Mouse (Mus musculus): ENCODE results near the gene Acap2. TPM values are rescaled to one million over a fixed set of nuclear protein-coding genes. Genes with fewer than 3 reads are reported as not detected.

Acap2 gene
- total RNA-seq, 2 experiments from 2014 or later = 95.7 to 130 TPM

GRCm38 (mm10) chr16:31174880-31175638 lies 26.0 kb downstream of the Acap2 start:
- intact Hi-C loops (cut with DNase I) = no loop called here
- DNase-seq (ENCODE audit: low spot score in 2 of 2) = no peak

- DNase-seq (ENCODE audit: low spot score in 2 of 2) = no peak
- intact Hi-C loops (cut with DNase I) = no loop called here
These were observed 28.8 kb downstream of the Acap2 start for GRCm38 (mm10) chr16:31172229-31172628.

- DNase-seq (ENCODE audit: low spot score in 2 of 2) = no peak
- intact Hi-C loops (cut with DNase I) = no loop called here
These were observed 29.6 kb downstream of the Acap2 start for GRCm38 (mm10) chr16:31171418-31171817.

GRCm38 (mm10) chr16:31170297-31170696 lies 30.7 kb downstream of the Acap2 start:
- intact Hi-C loops (cut with DNase I) = no loop called here

GRCm38 (mm10) chr16:31169596-31169995 lies 31.4 kb downstream of the Acap2 start:
- intact Hi-C loops (cut with DNase I) = no loop called here
- DNase-seq (ENCODE audit: low spot score in 2 of 2) = no peak

More at GRCm38 (mm10) chr16:31170297-31170696, 30.7 kb downstream of the Acap2 start:
- DNase-seq (ENCODE audit: low spot score in 2 of 2) = no peak

- intact Hi-C loops (cut with DNase I) = no loop called here
These were observed 33.1 kb downstream of the Acap2 start for GRCm38 (mm10) chr16:31167934-31168333.

GRCm38 (mm10) chr16:31167017-31167887 lies 33.8 kb downstream of the Acap2 start:
- intact Hi-C loops (cut with DNase I) = no loop called here
- DNase-seq (ENCODE audit: low spot score in 2 of 2) = no peak

More at GRCm38 (mm10) chr16:31167934-31168333, 33.1 kb downstream of the Acap2 start:
- DNase-seq (ENCODE audit: low spot score in 2 of 2) = no peak

- no peak for DNase-seq (ENCODE audit: low spot score in 2 of 2)
- intact Hi-C loops (cut with DNase I) = no loop called here
These were observed 35.1 kb downstream of the Acap2 start for GRCm38 (mm10) chr16:31165907-31166306.

GRCm38 (mm10) chr16:31165467-31165866 lies 35.6 kb downstream of the Acap2 start:
- no peak for DNase-seq (ENCODE audit: low spot score in 2 of 2)

GRCm38 (mm10) chr16:31164125-31164524 lies 36.9 kb downstream of the Acap2 start:
- no peak for DNase-seq (ENCODE audit: low spot score in 2 of 2)
- intact Hi-C loops (cut with DNase I) = no loop called here

More at GRCm38 (mm10) chr16:31165467-31165866, 35.6 kb downstream of the Acap2 start:
- intact Hi-C loops (cut with DNase I) = no loop called here

GRCm38 (mm10) chr16:31160486-31160885 lies 40.6 kb downstream of the Acap2 start:
- intact Hi-C loops (cut with DNase I) = no loop called here

GRCm38 (mm10) chr16:31159491-31159890 lies 41.6 kb downstream of the Acap2 start:
- intact Hi-C loops (cut with DNase I) = no loop called here
- DNase-seq (ENCODE audit: low spot score in 2 of 2) = no peak

More at GRCm38 (mm10) chr16:31160486-31160885, 40.6 kb downstream of the Acap2 start:
- no peak for DNase-seq (ENCODE audit: low spot score in 2 of 2)

- no peak for DNase-seq (ENCODE audit: low spot score in 2 of 2)
- intact Hi-C loops (cut with DNase I) = no loop called here
These were observed 51.2 kb downstream of the Acap2 start for GRCm38 (mm10) chr16:31149841-31150240.

GRCm38 (mm10) chr16:31148891-31149290 lies 52.2 kb downstream of the Acap2 start:
- DNase-seq (ENCODE audit: low spot score in 2 of 2) = no peak
- intact Hi-C loops (cut with DNase I) = no loop called here

- DNase-seq (ENCODE audit: low spot score in 2 of 2) = no peak
- intact Hi-C loops (cut with DNase I) = no loop called here
These were observed 53.3 kb downstream of the Acap2 start for GRCm38 (mm10) chr16:31147766-31148165.

GRCm38 (mm10) chr16:31141916-31142315 lies 59.1 kb downstream of the Acap2 start:
- intact Hi-C loops (cut with DNase I) = no loop called here
- no peak for DNase-seq (ENCODE audit: low spot score in 2 of 2)

GRCm38 (mm10) chr16:31136616-31137253 lies 64.3 kb downstream of the Acap2 start:
- intact Hi-C loops (cut with DNase I) = no loop called here
- DNase-seq (ENCODE audit: low spot score in 2 of 2) = no peak

- no peak for DNase-seq (ENCODE audit: low spot score in 2 of 2)
- intact Hi-C loops (cut with DNase I) = no loop called here
These were observed 65.5 kb downstream of the Acap2 start for GRCm38 (mm10) chr16:31135519-31135918.

GRCm38 (mm10) chr16:31131531-31131930 lies 69.5 kb downstream of the Acap2 start:
- intact Hi-C loops (cut with DNase I) = no loop called here
- DNase-seq (ENCODE audit: low spot score in 2 of 2) = no peak

GRCm38 (mm10) chr16:31128116-31128515 lies 72.9 kb downstream of the Acap2 start:
- intact Hi-C loops (cut with DNase I) = loop anchor here (5.0 kb wide), 1 partner anchor 219 kb away; no protein-coding TSS in a partner anchor
- no peak for DNase-seq (ENCODE audit: low spot score in 2 of 2)
